Mouse (Mus musculus) midbrain, embryonic 13.5 days (tissue): Measurements from ENCODE around the gene Osbp. TPM values are rescaled to one million over a fixed set of nuclear protein-coding genes. Genes with fewer than 3 reads are reported as not detected.
A peak's percentile ranks its signal among the peaks of the same experiment; 100 is the strongest.

ENCODE experiments used
- ATAC-seq: fragments of 200-750 bp; cut with Nextera tagmentation; 2 replicates; pipeline ENCODE4 v1.8.0; 2017; ENCODE audit warnings: mild to moderate bottlenecking, moderate TSS enrichment, moderate library complexity
- H3K27ac ChIP-seq: fragments of 300-500 bp; sonication (generic); 2 replicates; pipeline ENCODE4 v1.5.1; 2015; ENCODE audit warnings: inconsistent platforms, mild to moderate bottlenecking, moderate library complexity
- H3K27me3 ChIP-seq: fragments of 300-500 bp; sonication (generic); 2 replicates; pipeline ENCODE4 v1.6.1; 2015; ENCODE audit warnings: mild to moderate bottlenecking, inconsistent platforms
- H3K36me3 ChIP-seq: fragments of 300-500 bp; sonication (generic); 2 replicates; pipeline ENCODE4 v1.6.1; 2015; ENCODE audit warnings: mild to moderate bottlenecking, inconsistent platforms
- H3K4me1 ChIP-seq: fragments of 300-500 bp; sonication (generic); replicated peaks from 2 replicates; pipeline ENCODE4 v1.6.1; 2015; ENCODE audit warnings: inconsistent platforms
- H3K4me2 ChIP-seq: fragments of 300-500 bp; sonication (generic); replicated peaks from 2 replicates; pipeline ENCODE4 v1.6.1; 2015; ENCODE audit warnings: moderate library complexity, mild to moderate bottlenecking, inconsistent platforms
- H3K4me3 ChIP-seq: fragments of 300-500 bp; sonication (generic); replicated peaks from 2 replicates; pipeline ENCODE4 v1.5.1; 2015; ENCODE audit warnings: mild to moderate bottlenecking, inconsistent platforms
- H3K9ac ChIP-seq: fragments of 300-500 bp; sonication (generic); replicated peaks from 2 replicates; pipeline ENCODE4 v1.6.1; 2015; ENCODE audit warnings: mild to moderate bottlenecking, inconsistent platforms
- H3K9me3 ChIP-seq: fragments of 300-500 bp; sonication (generic); 2 replicates; pipeline ENCODE4 v1.6.1; 2016; ENCODE audit warnings: mild to moderate bottlenecking, inconsistent platforms
- WGBS: fragments of 180-500 bp; shearing (Covaris S2); methylation state at CpG from one replicate; pipeline ENCODE4 v1.1.7; 2015; 5-methylcytosine and 5-hydroxymethylcytosine counted together
- polyA plus RNA-seq: library from polyadenylated mRNA; unstranded; fragments of >200 nt; fragmentation: Nextera tagmentation; extraction: Ambion mirVana; gene quantifications from 2 replicates; pipeline ENCODE4 v1.2.1, GENCODE M21; 2015

The Osbp gene
- polyA plus RNA-seq, 1 experiment from 2014 or later, result 3.9 TPM

GRCm38 (mm10) chr19:12007105-12007931 is 41.6 kb downstream of the Osbp start:
- H3K27ac ChIP-seq, result no peak overlapping the region; the same call in 1 of the 2 replicates
- H3K4me2 ChIP-seq, result peak overlapping the region; percentile 67
- no peaks in the 10 kb centered on the region for H3K27me3 ChIP-seq
- H3K9ac ChIP-seq, result no peak overlapping the region
- H3K4me1 ChIP-seq, result peaks cover 23% of the 10 kb centered on the region
- WGBS, result 8% methylated on average over 17 of the region's 17 CpGs
- no peaks in the 10 kb centered on the region for H3K9me3 ChIP-seq
- no peak for ATAC-seq
- peak overlapping the region; percentile 59 for H3K4me3 ChIP-seq
- no peaks in the 10 kb centered on the region for H3K36me3 ChIP-seq

- Histone ChIP-seq H3K27ac (no peak overlapping the region), H3K4me2 (no peak overlapping the region), H3K4me3 (no peak overlapping the region; the same call in 1 of the 2 replicates)
Observed at GRCm38 (mm10) chr19:12008410-12009380, 43.0 kb downstream of the Osbp start.

GRCm38 (mm10) chr19:12009501-12010280 is 44.0 kb downstream of the Osbp start:
- peak; percentile 2; the same call in 1 of the 2 replicates for ATAC-seq
- under 1% methylated on average over 24 of the region's 24 CpGs for WGBS
- H3K9ac ChIP-seq, result peak overlapping the region; percentile 74
- H3K27ac ChIP-seq, result peak overlapping the region; percentile 94
- no peaks in the 10 kb centered on the region for H3K27me3 ChIP-seq
- H3K36me3 ChIP-seq, result no peaks in the 10 kb centered on the region
- peaks cover 23% of the 10 kb centered on the region for H3K4me1 ChIP-seq
- H3K9me3 ChIP-seq, result no peaks in the 10 kb centered on the region
- peak overlapping the region; percentile 62 for H3K4me3 ChIP-seq
- H3K4me2 ChIP-seq, result peak overlapping the region; percentile 63

More at GRCm38 (mm10) chr19:12008410-12009380, 43.0 kb downstream of the Osbp start:
- Histone ChIP-seq H3K27me3 (no peaks in the 10 kb centered on the region), H3K9me3 (no peaks in the 10 kb centered on the region), H3K36me3 (no peaks in the 10 kb centered on the region), H3K9ac (no peak overlapping the region), H3K4me1 (peaks cover 27% of the 10 kb centered on the region)
- ATAC-seq, result no peak
- 18% methylated on average over 17 of the region's 17 CpGs for WGBS

- Histone ChIP-seq H3K9me3 (no peaks in the 10 kb centered on the region), H3K9ac (peak overlapping the region; percentile 74), H3K36me3 (no peaks in the 10 kb centered on the region), H3K27me3 (no peaks in the 10 kb centered on the region), H3K4me2 (peak overlapping the region; percentile 63), H3K4me1 (peaks cover 20% of the 10 kb centered on the region), H3K27ac (peak overlapping the region; percentile 94), H3K4me3 (peak overlapping the region; percentile 62)
- peak; percentile 55 for ATAC-seq
- WGBS, result under 1% methylated on average over 24 of the region's 24 CpGs
Observed at GRCm38 (mm10) chr19:12010281-12010771, 44.6 kb downstream of the Osbp start.

GRCm38 (mm10) chr19:12010916-12011559 is 45.3 kb downstream of the Osbp start:
- Histone ChIP-seq H3K4me1 (peaks cover 20% of the 10 kb centered on the region), H3K27ac (peak overlapping the region; percentile 94), H3K27me3 (no peaks in the 10 kb centered on the region), H3K36me3 (no peaks in the 10 kb centered on the region), H3K9ac (peak overlapping the region; percentile 74), H3K4me3 (peak overlapping the region; percentile 62), H3K4me2 (peak overlapping the region; percentile 63), H3K9me3 (no peaks in the 10 kb centered on the region)
- ATAC-seq, result peak; percentile 29
- WGBS, result under 1% methylated on average over 26 of the region's 26 CpGs

GRCm38 (mm10) chr19:12011560-12012556 is 46.1 kb downstream of the Osbp start:
- under 1% methylated on average over 49 of the region's 49 CpGs for WGBS
- Histone ChIP-seq H3K27me3 (no peaks in the 10 kb centered on the region), H3K27ac (peak overlapping the region; percentile 75), H3K4me3 (peak overlapping the region; percentile 62), H3K36me3 (no peaks in the 10 kb centered on the region), H3K9ac (no peak overlapping the region), H3K4me2 (peak overlapping the region; percentile 63), H3K9me3 (no peaks in the 10 kb centered on the region), H3K4me1 (peaks cover 12% of the 10 kb centered on the region)
- peak; percentile 80 for ATAC-seq

- no peak for ATAC-seq
- H3K36me3 ChIP-seq, result no peaks in the 10 kb centered on the region
- peaks cover 4% of the 10 kb centered on the region; the same call in 1 of the 2 replicates for H3K4me1 ChIP-seq
- no peak overlapping the region for H3K27ac ChIP-seq
- H3K4me3 ChIP-seq, result peak overlapping the region; percentile 62
- no peaks in the 10 kb centered on the region for H3K9me3 ChIP-seq
- WGBS, result under 1% methylated on average over 10 of the region's 10 CpGs
- no peaks in the 10 kb centered on the region for H3K27me3 ChIP-seq
- H3K9ac ChIP-seq, result no peak overlapping the region; the same call in 1 of the 2 replicates
- peak overlapping the region; percentile 63 for H3K4me2 ChIP-seq
Observed at GRCm38 (mm10) chr19:12012615-12013014, 46.9 kb downstream of the Osbp start.

- H3K4me2 ChIP-seq, result peak overlapping the region; percentile 63
- H3K4me1 ChIP-seq, result peaks cover 4% of the 10 kb centered on the region; the same call in 1 of the 2 replicates
- peak overlapping the region; percentile 62 for H3K4me3 ChIP-seq
- no peak overlapping the region for H3K27ac ChIP-seq
- no peak for ATAC-seq
- no peaks in the 10 kb centered on the region for H3K36me3 ChIP-seq
- H3K9ac ChIP-seq, result 0 out of 2 replicates have a peak overlapping the region, but pooled peaks have one; percentile 7
- H3K27me3 ChIP-seq, result no peaks in the 10 kb centered on the region
- 0% methylated on average over 12 of the region's 12 CpGs for WGBS
- no peaks in the 10 kb centered on the region for H3K9me3 ChIP-seq
Observed at GRCm38 (mm10) chr19:12013228-12013627, 47.5 kb downstream of the Osbp start.

GRCm38 (mm10) chr19:12015708-12016107 is 50.0 kb downstream of the Osbp start:
- H3K9me3 ChIP-seq, result no peaks in the 10 kb centered on the region
- H3K4me3 ChIP-seq, result no peak overlapping the region
- 71% methylated on average over 8 of the region's 8 CpGs for WGBS
- H3K9ac ChIP-seq, result no peak overlapping the region
- no peak overlapping the region for H3K27ac ChIP-seq
- no peak overlapping the region for H3K4me2 ChIP-seq
- H3K27me3 ChIP-seq, result no peaks in the 10 kb centered on the region
- H3K36me3 ChIP-seq, result no peaks in the 10 kb centered on the region
- H3K4me1 ChIP-seq, result peaks cover 9% of the 10 kb centered on the region
- ATAC-seq, result no peak

- WGBS, result 59% methylated on average over 4 of the region's 4 CpGs
- Histone ChIP-seq H3K36me3 (no peaks in the 10 kb centered on the region), H3K9me3 (no peaks in the 10 kb centered on the region), H3K4me1 (peaks cover 9% of the 10 kb centered on the region), H3K4me2 (no peak overlapping the region), H3K9ac (no peak overlapping the region), H3K4me3 (no peak overlapping the region), H3K27ac (no peak overlapping the region), H3K27me3 (no peaks in the 10 kb centered on the region)
- ATAC-seq, result no peak
Observed at GRCm38 (mm10) chr19:12016192-12016591, 50.5 kb downstream of the Osbp start.
